In the genomic region with DNA sequence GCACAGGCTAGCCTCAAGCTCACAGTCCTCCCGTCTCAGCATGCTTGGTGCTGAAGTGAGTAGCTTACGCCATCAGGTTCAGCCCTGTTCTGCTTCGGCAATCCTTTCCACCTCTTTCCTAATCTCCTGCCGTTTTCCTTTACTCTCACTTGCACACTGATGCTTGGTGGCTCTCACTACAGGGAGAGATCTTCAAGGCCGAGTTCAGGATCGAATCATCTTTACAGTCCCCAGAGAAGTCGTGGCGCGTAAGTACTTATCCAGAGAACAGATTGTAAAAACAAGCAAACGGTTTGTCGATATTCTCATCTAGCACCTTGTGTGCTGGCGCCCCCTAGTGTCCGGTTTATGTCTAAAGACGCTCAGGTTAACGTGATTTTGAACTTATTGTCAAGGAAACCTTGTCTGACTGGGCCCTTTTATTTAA, we compare ENCODE assay signal across 8 mouse cellular contexts. TPM values are rescaled to one million over a fixed set of nuclear protein-coding genes. Genes with fewer than 3 reads are reported as not detected.
DNase-seq lines count a peak whose midpoint lies in the region; ATAC-seq and TF ChIP-seq lines count a peak whose summit lies in the region.

No protein-coding gene starts in this region.

- DNase-seq in MEL-GATA-1-ER (ENCODE audit: extremely low read depth, low read depth): peak; percentile 66
- peak; percentile 88 to 93 for DNase-seq in cerebellum, adult 18-20 months
- peak; percentile 88 for DNase-seq in forelimb bud, embryonic 11.5 days (ENCODE audit: low read depth, low spot score)
- DNase-seq in heart, postnatal 4 days: peak; percentile 83
- peak; percentile 83 to 89 for DNase-seq in layer of hippocampus, adult 2 months (ENCODE audit: low spot score in 2 of 2)
- DNase-seq in lung, adult 2 months: peak; percentile 75
- DNase-seq in testis, postnatal 14 days (ENCODE audit: low spot score): peak; percentile 67

- peak; percentile 97 for TF ChIP-seq CTCF in layer of hippocampus, adult 2 months (conservative IDR thresholded peaks at IDR 0.05)
- peak; percentile 50; the same call in 1 of the 2 replicates for TF ChIP-seq CTCF in lung, adult 2 months (IDR thresholded peaks at IDR 0.05; ENCODE audit: insufficient read depth, low read length)

- peak overlapping the region; percentile 57 for H3K4me3 ChIP-seq in layer of hippocampus, adult 2 months
- H3K4me3 ChIP-seq in lung, adult 2 months (replicated peaks; ENCODE audit: extremely low read depth, low read depth, low read length): peak overlapping the region; percentile 49

- ATAC-seq in neutrophil, adult 5-6 weeks (ENCODE audit: extremely low read depth, insufficient number of reproducible peaks, low FRiP score, poor library complexity, severe bottlenecking): peak; percentile 54; the same call in 1 of the 2 replicates

- peak overlapping the region; percentile 43; the same call in 1 of the 2 replicates for H3K27ac ChIP-seq in layer of hippocampus, adult 2 months

- H3K4me1 ChIP-seq in lung, adult 2 months (ENCODE audit: control insufficient read depth, insufficient read depth, low read length): no peaks in the 10 kb centered on the region

- 4% methylated on average over 15 of the region's 15 CpGs for WGBS in lung, adult 2 months

- TF ChIP-seq POLR2A in lung, adult 2 months (IDR thresholded peaks at IDR 0.05; ENCODE audit: borderline replicate concordance, extremely low read depth, low read depth, low read length): no peak

RNA-seq across cellular contexts. Expression of gene Sult6b2, which starts 10.2 kb away (rescaled TPM):
- not detected for total RNA-seq in heart, postnatal 4 days (2021)
- under 1 TPM; 0.15 to 0.39 TPM for total RNA-seq in layer of hippocampus, adult 2 months (2021)
- not detected in 2 replicates for polyA plus RNA-seq in lung, adult 2 months (2012; rRNA removed)
- not detected in 2 replicates for total RNA-seq in neutrophil, adult 5-6 weeks (2017)

RNA-seq across cellular contexts. Expression of gene Cmas, which starts 58.0 kb away (rescaled TPM):
- total RNA-seq in heart, postnatal 4 days (2021): 10 to 100 TPM; 43.4 to 48.5 TPM
- total RNA-seq in layer of hippocampus, adult 2 months (2021): 100 to 1,000 TPM; 100 to 102 TPM
- 8.4 and 12.3 TPM in 2 replicates for polyA plus RNA-seq in lung, adult 2 months (2012; rRNA removed)
- total RNA-seq in neutrophil, adult 5-6 weeks (2017): 38.9 and 42.4 TPM in 2 replicates

Comparison
In these comparisons a context has a peak if more than half of its experiments do, and no peak if none do; other contexts are left out.
1. Peak in every context shown above with its lines: DNase-seq, ATAC-seq, H3K4me3 ChIP-seq and H3K27ac ChIP-seq.